Mouse (Mus musculus): Measurements from ENCODE around the gene Sh3bp5. TPM values are rescaled to one million over a fixed set of nuclear protein-coding genes. Genes with fewer than 3 reads are reported as not detected.

The Sh3bp5 gene
- total RNA-seq, 2 experiments from 2014 or later: 120 to 125 TPM

DNA sequence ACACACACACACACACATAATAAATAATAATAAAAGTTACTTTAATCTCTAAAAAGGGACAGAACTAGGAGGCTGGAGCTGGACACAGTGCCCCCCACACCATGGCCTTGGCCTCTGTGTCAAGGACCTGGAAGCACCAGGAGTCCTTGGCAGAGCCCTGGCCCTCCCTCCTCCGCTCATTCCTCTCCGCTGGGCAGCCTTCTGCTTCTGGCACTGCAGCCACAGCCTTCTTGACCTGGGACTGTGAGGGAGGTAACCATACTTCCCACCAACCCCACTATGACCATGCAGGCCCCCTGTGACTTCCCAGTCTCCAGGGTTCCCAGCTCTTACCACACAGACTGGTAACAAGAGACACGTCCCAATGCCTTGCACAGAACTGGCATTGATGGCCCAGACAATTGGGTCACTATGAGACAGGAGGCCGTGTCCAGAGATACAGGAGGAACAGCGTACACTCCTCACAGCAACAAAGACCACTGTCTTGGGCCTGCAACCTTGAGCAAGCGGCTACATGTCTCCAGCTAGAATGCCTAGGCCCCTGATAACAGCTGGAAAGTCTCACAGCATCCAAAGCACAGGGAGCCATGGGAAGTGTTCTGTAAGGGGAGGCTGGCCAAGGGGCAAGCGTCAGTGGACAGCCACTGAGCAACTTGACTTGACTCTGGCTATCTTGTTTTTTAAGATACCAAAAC is 41.8 kb downstream of the Sh3bp5 start:
- DNase-seq (ENCODE audit: low spot score in 2 of 2): no peak

DNA sequence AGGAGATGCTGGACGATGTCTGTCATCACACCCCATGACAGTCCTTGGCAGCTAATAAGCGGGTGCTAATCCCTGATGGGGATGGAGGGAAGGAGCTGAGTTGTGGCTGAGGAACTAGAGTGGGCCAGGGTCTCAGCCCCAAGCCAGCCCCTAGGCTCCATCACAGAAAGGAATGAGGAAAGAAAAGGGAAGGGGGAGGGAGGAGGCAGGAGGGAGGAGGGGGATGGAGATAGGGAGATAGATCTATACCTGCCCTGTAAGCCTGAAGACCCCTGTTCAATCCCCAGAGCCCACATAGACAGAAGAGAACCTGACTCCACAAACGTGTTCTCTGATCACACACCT is 42.4 kb downstream of the Sh3bp5 start:
- DNase-seq (ENCODE audit: low spot score in 2 of 2): no peak

DNA sequence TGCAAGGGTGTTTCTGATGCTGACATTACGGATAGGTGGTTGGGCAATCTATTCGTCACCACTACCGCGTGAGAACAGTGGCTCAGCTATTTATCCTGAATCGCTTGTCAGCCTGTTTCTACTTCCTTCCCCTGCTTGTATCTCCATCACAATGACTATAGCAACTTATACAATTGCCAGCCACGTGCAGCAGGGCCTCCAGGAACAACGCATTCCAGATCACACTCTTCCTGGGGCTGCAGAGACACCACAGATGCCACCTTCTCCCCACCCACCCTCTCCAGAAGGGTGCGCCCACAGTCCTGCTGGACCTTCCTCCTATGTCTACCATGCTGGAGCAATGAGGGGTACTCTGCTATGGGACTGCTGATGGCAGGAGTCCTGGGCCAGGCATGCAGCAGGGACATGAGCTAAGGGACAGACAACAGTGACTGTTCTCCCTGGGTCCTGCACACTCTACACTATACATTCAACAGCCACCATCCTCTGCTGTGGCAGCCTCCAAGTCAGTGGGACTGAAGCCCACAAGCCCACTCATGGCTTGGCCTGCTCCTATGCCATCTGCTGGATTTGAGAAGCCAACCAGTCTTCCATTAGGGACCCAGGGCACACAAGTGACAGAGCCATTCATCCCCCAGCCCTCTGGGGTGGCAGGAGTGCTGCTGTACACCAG is 42.9 kb downstream of the Sh3bp5 start:
- DNase-seq (ENCODE audit: low spot score in 2 of 2): peak; percentile 53 to 58

DNA sequence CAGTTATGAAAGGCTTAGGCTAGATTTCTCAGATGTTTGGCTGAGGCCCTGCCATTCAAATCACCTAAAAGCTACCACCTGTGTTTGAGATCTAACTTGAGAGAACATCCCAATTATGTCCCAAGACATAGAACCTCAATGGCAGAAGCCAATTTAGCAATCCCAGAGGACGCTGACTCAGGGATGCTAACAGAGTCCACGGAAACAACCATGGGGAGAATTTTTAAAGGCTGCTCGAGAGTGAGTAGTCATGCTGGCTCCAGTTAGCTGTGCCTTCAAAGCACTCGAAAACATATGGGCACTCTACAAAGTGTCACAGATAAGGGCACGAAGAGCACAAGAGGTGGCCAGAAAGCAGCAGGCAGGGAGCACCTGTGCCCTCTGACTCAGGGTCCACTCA is 43.6 kb downstream of the Sh3bp5 start:
- DNase-seq (ENCODE audit: low spot score in 2 of 2): no peak

DNA sequence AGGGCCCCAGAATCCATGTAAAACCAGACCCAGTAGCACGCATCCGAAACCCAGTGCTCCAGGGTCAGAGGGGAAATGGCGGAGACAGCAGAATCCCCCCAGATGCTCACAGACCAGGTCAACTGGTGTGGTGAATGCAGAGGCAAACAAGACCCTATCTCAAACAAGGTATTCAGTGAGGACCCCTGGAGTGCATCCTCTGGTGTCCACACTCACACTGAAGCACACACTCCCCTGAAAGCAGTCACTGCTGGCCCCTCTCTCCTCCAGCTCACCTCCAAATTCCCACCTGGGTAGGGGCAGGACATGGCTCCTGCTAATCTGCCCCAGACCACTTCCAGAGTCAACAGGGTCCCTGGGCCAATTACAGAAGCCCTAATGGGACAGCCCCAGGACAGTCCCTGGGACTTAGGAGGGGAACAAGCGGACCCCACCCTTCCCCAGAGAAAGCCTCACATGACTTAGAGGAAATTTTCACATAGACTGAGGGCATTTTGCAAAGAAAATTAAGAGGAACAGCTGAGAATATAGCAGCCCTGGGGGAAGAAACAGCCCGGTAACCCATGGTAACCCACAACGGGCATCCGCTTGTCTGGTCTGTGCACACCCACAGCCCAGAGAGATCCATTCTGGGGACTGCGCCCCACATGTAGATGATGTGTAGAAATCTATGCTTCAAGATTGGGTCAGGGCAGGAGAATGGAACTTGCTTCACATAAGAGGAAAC is 46.3 kb downstream of the Sh3bp5 start:
- DNase-seq (ENCODE audit: low spot score in 2 of 2): no peak

DNA sequence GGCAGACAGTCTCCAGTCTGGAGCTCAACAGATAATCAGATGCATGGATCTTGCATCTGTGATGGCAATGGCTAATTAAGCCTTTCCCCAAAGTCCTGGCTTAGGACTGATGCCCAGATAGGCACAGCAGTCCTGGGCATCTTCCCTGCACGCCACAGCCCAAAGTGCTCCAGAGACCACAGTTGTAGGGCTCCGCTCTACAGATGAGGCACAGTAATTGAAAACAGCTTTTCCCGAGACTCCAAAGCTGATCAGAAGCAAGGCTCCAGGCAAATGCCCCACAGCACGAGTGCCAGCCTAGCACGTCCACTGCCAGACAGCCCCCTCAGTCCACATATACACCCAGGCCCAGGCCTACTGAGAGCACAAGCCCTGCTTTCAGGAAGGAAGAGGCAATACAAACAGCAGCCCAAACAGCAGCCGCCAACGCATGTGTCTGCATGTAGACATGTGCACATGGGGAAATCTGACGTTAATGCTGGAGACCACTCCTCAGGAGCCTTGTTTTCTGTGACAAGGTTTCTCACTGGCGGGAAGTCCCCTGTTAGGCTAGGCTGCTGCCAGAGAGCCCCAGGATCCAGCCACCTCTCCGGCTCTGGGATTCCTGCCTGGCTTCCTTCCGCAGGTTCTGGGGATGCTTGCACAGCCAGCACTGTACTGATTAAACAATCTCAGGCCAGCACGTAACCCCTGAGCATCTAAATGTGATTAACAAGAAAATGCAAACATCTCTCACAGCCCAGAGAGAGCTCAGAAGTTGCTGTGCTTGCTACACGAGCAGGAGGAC is 47.6 kb downstream of the Sh3bp5 start:
- no peak for DNase-seq (ENCODE audit: low spot score in 2 of 2)

DNA sequence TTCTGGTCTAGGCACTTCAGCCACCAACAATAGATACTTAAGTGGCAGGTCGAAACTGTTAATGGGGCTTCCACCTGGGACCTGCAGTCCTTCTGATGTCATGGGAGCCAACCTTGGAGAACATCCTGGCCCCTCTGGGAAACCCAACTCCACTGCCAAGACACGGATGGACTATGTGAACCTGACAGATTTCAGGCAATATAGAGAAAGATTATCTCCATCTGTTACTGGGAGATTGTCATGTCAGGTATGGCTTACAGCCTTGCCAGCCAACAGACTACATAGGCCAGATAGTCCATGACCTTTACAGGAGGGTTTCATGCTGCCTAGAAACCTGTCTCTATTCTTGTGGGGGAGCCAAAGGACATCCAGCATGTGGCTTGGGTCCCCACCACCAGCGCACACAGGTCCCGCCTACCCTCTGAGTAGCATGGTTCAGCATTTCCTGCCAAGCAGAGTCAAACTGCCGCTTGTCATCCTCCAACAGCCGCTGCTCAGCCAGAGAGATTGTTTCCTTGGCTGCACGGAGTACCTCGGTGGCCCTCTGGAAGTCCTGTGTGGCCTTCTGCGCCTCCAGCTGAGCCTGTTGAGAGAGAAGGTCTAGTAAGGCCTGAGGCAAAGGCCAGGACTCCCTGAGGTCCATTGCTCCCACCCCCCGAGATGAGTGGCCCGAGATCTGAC is 48.4 kb downstream of the Sh3bp5 start:
- DNase-seq (ENCODE audit: low spot score in 2 of 2): no peak

DNA sequence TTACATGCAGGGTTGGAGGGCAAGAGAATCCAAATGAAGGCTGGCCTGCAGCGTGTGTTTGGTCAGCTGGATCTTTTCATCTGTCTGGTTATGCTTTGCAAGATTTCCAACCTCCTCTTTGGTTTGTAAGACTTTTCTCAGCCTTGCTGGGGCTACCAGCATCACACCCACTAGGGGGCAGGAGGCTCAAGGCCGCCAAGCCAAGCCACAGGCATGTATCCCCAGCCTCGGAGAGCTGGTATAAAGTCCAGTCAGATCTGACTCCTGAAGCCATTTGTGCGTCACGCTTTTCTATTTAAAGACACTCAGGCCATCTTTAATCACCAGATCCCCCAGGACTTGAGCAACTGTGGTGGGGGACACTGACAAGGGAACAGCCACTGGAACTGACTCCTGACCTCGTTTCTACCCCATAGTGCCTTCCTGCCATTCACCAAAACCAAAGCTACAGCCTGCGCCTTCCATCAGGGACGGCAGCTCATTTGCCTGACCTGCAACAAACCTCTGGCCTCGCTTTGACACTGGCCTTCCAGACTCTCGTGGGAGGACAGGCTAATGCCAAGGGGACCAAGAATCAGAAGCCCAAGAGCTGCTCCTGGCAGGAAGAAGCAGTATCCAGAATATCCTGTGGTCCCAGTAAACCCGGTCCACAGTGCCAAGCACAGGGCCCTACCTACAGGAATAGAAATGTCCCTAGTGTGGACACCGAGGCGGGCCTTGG is 49.7 kb downstream of the Sh3bp5 start:
- peak; percentile 69 to 78 for DNase-seq (ENCODE audit: low spot score in 2 of 2)

DNA sequence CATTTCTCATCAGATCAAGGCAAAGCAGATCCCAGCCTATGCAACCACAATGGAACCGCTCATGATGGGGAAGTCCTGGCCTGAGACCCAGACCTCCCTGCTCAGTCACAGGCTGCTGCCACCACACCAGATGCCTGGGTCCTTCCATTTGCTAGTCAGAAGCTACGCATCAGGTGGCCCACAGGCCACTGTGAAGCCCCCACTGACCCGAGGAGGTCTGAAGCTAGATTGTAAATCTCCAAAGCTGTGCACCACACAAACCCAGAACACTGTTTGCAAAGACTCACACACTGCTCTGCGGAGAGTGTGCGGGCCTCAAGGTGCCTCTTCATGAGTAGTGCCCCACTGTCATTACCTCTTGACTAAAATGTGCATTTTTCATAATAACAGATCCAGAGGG is 50.5 kb downstream of the Sh3bp5 start:
- no peak for DNase-seq (ENCODE audit: low spot score in 2 of 2)

DNA sequence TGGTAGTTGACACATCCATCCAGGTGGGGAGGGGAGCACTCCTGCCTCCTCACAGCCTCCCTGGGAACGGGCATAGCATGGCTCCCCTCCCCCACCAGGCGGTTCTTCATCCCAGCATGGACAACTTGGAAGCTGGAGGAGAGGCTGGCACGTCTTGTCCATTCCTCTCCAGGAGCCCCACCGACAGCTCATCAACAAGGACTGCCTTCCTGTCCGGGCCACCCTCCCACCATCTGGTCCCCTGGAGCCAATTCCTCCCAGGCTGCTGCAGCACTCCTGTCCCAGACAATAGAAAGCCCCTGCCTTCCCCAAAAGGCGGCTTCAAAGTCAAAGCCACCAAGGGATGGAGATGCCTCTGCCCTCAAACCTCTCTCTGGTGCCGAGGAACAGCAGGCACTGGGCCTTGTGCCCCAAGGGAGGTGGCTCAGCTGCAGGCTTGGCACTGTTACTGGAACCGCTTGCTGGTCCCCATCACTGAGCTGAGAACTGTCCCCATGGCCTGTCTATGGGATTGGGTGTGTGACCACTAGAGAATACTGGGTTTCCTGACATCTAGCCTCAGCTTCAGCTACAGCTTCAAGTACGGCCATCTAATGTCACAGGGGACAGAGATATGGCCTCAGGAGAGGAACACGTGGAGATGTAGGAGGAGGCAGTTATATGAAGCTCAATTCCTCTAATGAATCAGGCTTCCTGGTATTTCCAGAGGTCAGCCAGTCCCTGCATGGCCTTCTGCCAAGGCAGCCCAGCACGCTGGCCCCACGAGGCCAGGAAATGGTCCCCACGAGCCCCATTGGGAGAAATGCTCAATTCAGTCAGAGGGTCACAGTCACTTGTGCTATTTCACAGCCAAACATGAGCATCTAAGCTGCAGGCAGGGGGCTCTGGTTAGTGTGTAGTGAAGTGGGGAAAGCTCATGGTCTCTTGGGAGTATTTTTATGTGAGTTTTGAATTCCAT is 51.2 kb downstream of the Sh3bp5 start:
- DNase-seq (ENCODE audit: low spot score in 2 of 2): peak in 1 of 2 experiments; percentile 62

DNA sequence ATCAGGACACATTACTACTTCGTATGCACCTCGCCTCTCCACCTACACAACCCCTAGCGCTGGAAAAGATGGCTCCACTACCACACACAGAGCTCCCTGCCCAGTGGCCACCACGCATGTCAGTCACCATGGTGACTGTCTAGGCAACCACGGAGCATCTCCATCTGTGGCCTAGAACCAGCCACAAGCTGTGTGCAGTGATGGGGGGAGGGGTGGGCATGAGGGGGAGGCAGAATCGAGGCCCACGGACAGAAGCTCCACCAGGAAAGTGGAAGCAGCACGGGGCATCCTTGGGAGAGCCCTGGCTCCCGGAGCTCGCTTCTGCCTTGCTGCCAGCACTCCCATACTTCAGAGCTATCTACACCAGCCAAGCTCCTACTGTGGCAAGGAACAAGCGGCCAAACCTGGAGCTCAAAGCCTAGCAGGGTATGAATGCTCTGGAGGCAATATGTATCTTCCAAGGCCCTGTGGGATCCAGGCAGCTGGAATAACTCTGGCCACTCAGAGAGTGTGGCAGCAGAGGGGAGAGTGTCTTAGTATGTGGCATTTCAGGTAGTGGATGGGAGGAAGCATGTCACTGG is 52.3 kb downstream of the Sh3bp5 start:
- DNase-seq (ENCODE audit: low spot score in 2 of 2): peak in 1 of 2 experiments; percentile 70

DNA sequence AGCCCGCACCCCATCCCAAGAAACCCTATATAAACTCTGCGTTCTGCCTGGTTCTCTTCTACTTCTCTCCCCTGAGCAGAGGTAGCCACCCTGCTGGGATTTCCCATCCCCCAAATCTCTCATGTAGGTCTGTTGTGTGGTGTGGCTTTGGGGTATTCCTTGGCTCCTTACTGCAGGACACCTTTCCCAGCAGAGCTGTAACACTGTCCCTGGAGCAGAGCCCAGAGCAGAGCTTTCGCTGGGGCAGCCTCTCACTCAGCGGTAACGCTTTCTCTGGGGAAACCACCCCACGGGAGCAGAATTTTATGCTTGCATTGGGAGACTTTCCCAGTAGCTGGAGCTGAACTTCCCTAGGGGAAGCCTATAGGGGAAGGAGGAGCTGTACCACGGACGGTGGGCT is 53.6 kb downstream of the Sh3bp5 start:
- no peak for DNase-seq (ENCODE audit: low spot score in 2 of 2)

DNA sequence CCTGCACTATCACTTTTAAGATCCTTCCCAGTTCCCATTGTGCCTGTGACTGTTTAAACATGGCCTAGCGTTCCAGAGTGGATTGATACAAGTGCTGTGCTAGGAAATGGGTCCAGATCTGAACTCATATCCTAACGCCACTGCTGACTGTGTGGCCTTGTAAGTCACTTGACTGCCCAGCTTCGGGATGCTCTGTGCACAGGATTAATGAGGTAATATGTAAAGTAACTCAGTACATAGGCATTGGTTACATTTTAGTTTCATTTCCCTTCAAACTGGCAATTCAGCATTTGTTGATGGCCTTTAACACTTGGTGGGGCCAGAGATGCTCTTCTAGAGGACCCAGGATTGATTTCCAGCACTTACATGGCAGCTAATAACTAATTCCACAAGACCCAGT is 59.5 kb downstream of the Sh3bp5 start:
- no peak for DNase-seq (ENCODE audit: low spot score in 2 of 2)

DNA sequence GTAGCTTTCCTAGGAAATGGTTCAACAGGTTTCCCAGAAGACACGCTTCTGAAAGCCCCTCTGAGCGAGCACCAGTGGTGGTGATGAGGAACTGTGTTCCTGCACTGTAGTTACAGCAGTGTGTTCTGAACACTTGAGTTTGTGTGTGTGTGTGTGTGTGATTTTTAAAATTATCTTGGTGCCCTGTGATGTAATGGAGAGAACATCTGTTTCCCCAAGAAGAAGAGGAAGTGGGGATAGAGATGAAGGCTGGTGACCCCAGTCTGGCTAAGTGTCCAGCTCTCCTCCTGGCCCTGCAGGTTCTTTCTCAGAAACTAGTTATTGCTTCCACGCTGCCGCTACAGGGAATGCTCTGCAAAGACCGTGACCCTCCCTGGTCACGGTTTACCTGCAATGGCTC is 61.5 kb downstream of the Sh3bp5 start:
- no peak for DNase-seq (ENCODE audit: low spot score in 2 of 2)

DNA sequence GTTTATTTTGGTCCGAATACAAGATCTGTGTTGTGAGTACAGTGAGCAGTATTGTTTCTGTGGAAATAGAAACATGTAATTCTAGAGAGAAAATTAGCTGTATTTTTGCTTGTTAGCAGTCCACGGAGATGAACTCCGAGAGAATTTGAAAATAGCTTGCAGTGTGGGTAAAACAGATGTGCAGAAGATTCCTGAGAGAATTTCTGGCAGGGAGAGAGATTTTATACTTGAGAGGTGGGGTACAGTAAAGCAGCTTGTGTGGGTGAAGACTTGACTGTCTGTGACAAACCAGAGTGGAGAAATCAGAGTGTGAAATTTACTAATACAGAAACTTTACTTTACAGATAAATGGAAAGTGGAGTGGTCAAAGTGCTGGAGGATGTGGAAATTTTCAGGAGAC is 66.5 kb downstream of the Sh3bp5 start:
- DNase-seq (ENCODE audit: low spot score in 2 of 2): no peak

DNA sequence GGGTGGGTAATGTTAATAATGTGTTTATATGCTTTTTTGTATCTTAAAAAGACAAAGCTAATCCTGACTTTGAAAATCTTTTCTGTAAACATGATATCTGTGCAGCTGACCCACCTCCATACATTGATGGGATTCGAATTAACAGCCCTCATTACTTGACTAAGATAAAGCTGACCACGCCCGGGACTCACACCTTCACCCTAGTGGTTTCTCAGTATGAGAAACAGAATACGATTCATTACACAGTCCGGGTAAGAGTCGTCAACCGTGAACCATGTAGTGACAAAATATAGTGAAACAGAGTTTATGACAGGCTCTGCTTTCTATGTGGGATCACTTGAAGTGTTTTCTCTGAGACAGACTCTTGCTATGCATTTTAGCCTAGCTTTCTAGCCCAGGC is 67.9 kb downstream of the Sh3bp5 start:
- no peak for DNase-seq (ENCODE audit: low spot score in 2 of 2)

DNA sequence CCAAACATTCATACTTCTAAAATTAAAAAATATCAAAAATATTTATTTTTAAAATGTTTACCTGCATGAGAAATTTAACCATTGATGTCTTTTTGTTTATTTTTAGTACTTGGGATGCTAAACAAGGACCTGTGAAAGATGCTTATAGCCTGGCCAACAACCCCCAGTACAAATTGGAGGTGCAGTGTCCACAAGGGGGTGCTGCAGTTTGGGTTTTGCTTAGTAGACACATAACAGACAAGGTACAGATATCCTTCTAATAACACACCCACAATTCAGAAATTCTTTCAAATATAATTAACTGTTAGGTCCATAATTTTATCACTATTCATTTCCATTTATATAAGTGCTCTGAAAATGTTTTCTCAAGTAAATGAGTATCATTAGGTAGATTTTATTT is 70.5 kb downstream of the Sh3bp5 start:
- DNase-seq (ENCODE audit: low spot score in 2 of 2): peak; percentile 78 to 84

DNA sequence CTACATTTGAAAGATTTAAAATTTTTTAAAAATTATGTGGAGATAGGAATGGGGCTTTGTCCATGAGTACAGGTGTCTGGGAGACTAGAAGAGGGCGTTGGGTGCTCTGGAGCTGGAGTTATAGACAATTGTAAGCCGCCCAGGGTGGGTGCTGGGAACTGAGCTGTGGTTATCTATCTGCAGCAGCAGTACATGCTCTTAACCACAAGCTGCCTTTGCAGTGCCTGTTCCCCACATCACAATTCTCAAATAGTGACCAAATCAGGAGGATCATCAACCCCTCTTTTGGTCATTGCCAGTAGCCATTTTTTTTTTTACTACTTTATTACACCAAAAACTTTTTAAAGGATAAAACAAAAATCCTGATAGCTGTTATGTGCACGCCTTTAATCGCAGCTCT is 71.3 kb downstream of the Sh3bp5 start:
- no peak for DNase-seq (ENCODE audit: low spot score in 2 of 2)

DNA sequence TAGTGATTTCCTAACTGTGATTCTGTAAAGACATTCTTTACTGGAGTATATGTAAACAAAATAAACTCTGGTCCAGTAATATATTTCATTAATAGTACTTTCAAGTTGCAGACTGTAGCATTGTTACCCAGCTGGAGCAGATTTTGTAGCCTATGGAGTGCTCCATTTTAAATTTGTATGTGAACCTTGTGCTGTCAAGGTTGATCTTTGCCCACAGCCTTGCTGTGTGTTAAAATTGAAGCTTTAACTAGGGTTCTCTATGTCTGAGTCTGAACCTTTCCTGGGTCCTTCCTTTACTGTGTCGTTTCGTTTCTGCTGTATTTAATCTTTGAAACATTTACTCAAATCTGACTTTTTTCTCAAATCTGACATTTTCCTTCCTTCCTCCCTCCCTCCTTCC is 73.6 kb downstream of the Sh3bp5 start:
- DNase-seq (ENCODE audit: low spot score in 2 of 2): no peak
